In the genomic region with DNA sequence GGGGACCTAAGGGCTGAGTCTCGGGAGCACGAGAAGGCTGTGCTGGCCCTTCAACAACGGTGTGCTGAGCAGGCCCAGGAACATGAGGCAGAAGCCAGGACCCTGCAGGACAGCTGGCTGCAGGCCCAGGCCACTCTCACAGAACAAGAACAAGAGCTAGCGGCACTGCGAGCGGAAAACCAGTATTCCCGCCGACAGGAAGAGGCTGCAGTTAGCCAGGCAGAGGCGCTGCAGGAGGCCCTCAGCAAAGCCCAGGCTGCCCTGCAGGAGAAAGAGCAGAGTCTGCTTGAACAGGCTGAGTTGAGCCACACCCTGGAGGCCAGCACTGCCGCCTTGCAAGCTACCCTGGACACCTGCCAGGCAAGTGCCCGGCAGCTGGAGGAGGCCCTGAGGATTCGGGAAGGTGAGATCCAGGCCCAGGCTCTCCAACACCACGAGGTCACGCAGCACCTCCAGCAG, we compare ENCODE assay signal across 10 mouse cellular contexts. TPM values are rescaled to one million over a fixed set of nuclear protein-coding genes. Genes with fewer than 3 reads are reported as not detected.
DNase-seq lines count a peak whose midpoint lies in the region; ATAC-seq and TF ChIP-seq lines count a peak whose summit lies in the region.
"Had no signal": no experiment of that assay in that cellular context is flagged by ENCODE, and none has a peak within 500 bp of the region (broad histone marks: within the 10 kb centered on the region; RNA-seq: fewer than 3 reads in every experiment).

No protein-coding gene starts in this region.

- peak; percentile 16; the same call in 1 of the 2 replicates for TF ChIP-seq CTCF in gastrocnemius, adult 2 months (IDR thresholded peaks at IDR 0.05)
- TF ChIP-seq CTCF in small intestine, adult 2 months (IDR thresholded peaks at IDR 0.05; ENCODE audit: extremely low read depth, insufficient read length, insufficient replicate concordance, low read depth, low read length), result no peak

- no peaks in the 10 kb centered on the region for H3K9me3 ChIP-seq in kidney, embryonic 14.5 days (ENCODE audit: control insufficient read depth, low read length)
- no peaks in the 10 kb centered on the region for H3K9me3 ChIP-seq in liver, embryonic 15.5 days (replicated peaks)
- H3K9me3 ChIP-seq: neural tube, embryonic 13.5 days had no signal

- ATAC-seq in kidney, embryonic 14.5 days (ENCODE audit: low FRiP score, low TSS enrichment), result no peak
- ATAC-seq in liver, embryonic 15.5 days (ENCODE audit: insufficient read depth), result peak; percentile 37

- WGBS in kidney, embryonic 14.5 days, result 91% methylated on average over 14 of the region's 14 CpGs
- 62% methylated on average over 14 of the region's 14 CpGs for WGBS in liver, embryonic 15.5 days (ENCODE audit: insufficient replicate concordance)
- WGBS in small intestine, adult 2 months, result 25% methylated on average over 14 of the region's 14 CpGs

- H3K4me1 ChIP-seq in kidney, embryonic 14.5 days (ENCODE audit: control insufficient read depth, insufficient read depth, low read length), result no peaks in the 10 kb centered on the region
- peaks cover 83% of the 10 kb centered on the region for H3K4me1 ChIP-seq in liver, embryonic 15.5 days (replicated peaks)
- H3K4me1 ChIP-seq in small intestine, adult 2 months (ENCODE audit: control insufficient read depth, insufficient read depth, insufficient read length, low read length), result peaks cover 9% of the 10 kb centered on the region
- H3K4me1 ChIP-seq: neural tube, embryonic 13.5 days had no signal

- H3K9ac ChIP-seq in kidney, embryonic 14.5 days (ENCODE audit: low read depth, low read length), result no peak overlapping the region
- H3K9ac ChIP-seq in liver, embryonic 15.5 days, result peak overlapping the region; percentile 61
- H3K9ac ChIP-seq: neural tube, embryonic 13.5 days had no signal

- H3K27me3 ChIP-seq in kidney, embryonic 14.5 days (ENCODE audit: control insufficient read depth, insufficient read depth, low read length), result no peaks in the 10 kb centered on the region
- H3K27me3 ChIP-seq in liver, embryonic 15.5 days, result no peaks in the 10 kb centered on the region
- no peaks in the 10 kb centered on the region for H3K27me3 ChIP-seq in small intestine, adult 2 months (ENCODE audit: control insufficient read depth, insufficient read depth, low read length)
- H3K27me3 ChIP-seq: neural tube, embryonic 13.5 days had no signal

- H3K4me2 ChIP-seq in kidney, embryonic 14.5 days (replicated peaks; ENCODE audit: low read depth, low read length), result no peak overlapping the region
- H3K4me2 ChIP-seq in liver, embryonic 15.5 days, result peak overlapping the region; percentile 80
- H3K4me2 ChIP-seq: neural tube, embryonic 13.5 days had no signal

- peaks cover 98% of the 10 kb centered on the region for H3K36me3 ChIP-seq in kidney, embryonic 14.5 days (ENCODE audit: control insufficient read depth, insufficient read depth, low read length)
- H3K36me3 ChIP-seq in liver, embryonic 15.5 days (replicated peaks), result peaks cover 94% of the 10 kb centered on the region
- H3K36me3 ChIP-seq in small intestine, adult 2 months (ENCODE audit: control insufficient read depth, insufficient read depth, low read length), result peaks cover 30% of the 10 kb centered on the region

- DNase-seq in kidney, adult 18-20 months, result peak; percentile 65
- DNase-seq in c-Kit-positive CD71-positive TER-119-positive erythroid progenitor cells, embryonic 14.5 days (ENCODE audit: low spot score), result peak; percentile 52
- peak; percentile 84 for DNase-seq in gastrocnemius, adult 2 months
- DNase-seq in kidney, adult 8-10 months, result peak; percentile 78 to 83
- DNase-seq in thymus, postnatal 10 days (ENCODE audit: low spot score in 2 of 2), result no peak

- intact Hi-C loops in gastrocnemius, adult 2 months (cut with DNase I), result no loop called here

- TF ChIP-seq POLR2A in small intestine, adult 2 months (IDR thresholded peaks at IDR 0.05; ENCODE audit: low read depth, low read length), result no peak

- no peak overlapping the region for H3K4me3 ChIP-seq in kidney, embryonic 14.5 days (ENCODE audit: low read length)
- no peak overlapping the region for H3K4me3 ChIP-seq in gastrocnemius, adult 2 months
- peak overlapping the region; percentile 58 for H3K4me3 ChIP-seq in liver, embryonic 15.5 days (replicated peaks)
- peak overlapping the region; percentile 4; the same call in 1 of the 2 replicates for H3K4me3 ChIP-seq in small intestine, adult 2 months (ENCODE audit: low read depth, low read length)
- H3K4me3 ChIP-seq: neural tube, embryonic 13.5 days had no signal

- no peak overlapping the region for H3K27ac ChIP-seq in kidney, embryonic 14.5 days (ENCODE audit: low read depth, low read length)
- peak overlapping the region; percentile 66 for H3K27ac ChIP-seq in gastrocnemius, adult 2 months
- H3K27ac ChIP-seq in liver, embryonic 15.5 days (replicated peaks), result peak overlapping the region; percentile 91; the same call in 1 of the 2 replicates
- H3K27ac ChIP-seq in small intestine, adult 2 months (ENCODE audit: insufficient read depth, low read depth, low read length), result no peak overlapping the region
- H3K27ac ChIP-seq: neural tube, embryonic 13.5 days had no signal

RNA-seq across cellular contexts. Expression of gene 6430550D23Rik, which starts 15.9 kb away (rescaled TPM):
- polyA plus RNA-seq in kidney, embryonic 14.5 days (2014; fragmentation: Nextera tagmentation; extraction: Ambion mirVana), result 1.2 and 1.7 TPM in 2 replicates
- total RNA-seq in gastrocnemius, adult 2 months (2021), result under 1 TPM; 0.66 to 0.70 TPM
- polyA plus RNA-seq in liver, embryonic 15.5 days (2015; fragmentation: Nextera tagmentation; extraction: Ambion mirVana), result 0.78 and 0.90 TPM in 2 replicates
- 0.38 and 0.87 TPM in 2 replicates for polyA plus RNA-seq in small intestine, adult 2 months (2012; rRNA removed)

RNA-seq across cellular contexts. Expression of gene Ergic3, which starts 16.0 kb away (rescaled TPM):
- 225 and 244 TPM in 2 replicates for polyA plus RNA-seq in kidney, embryonic 14.5 days (2014; fragmentation: Nextera tagmentation; extraction: Ambion mirVana)
- 10 to 100 TPM; 41.3 to 47.4 TPM for total RNA-seq in gastrocnemius, adult 2 months (2021)
- polyA plus RNA-seq in liver, embryonic 15.5 days (2015; fragmentation: Nextera tagmentation; extraction: Ambion mirVana), result 103 and 122 TPM in 2 replicates
- polyA plus RNA-seq in small intestine, adult 2 months (2012; rRNA removed), result 221 and 444 TPM in 2 replicates

RNA-seq across cellular contexts. Expression of gene Cep250, which starts 35.6 kb away (rescaled TPM):
- polyA plus RNA-seq in kidney, embryonic 14.5 days (2014; fragmentation: Nextera tagmentation; extraction: Ambion mirVana), result 14.1 and 24.4 TPM in 2 replicates
- 1 to 10 TPM; 3.8 to 4.6 TPM for total RNA-seq in gastrocnemius, adult 2 months (2021)
- 8.2 and 9.7 TPM in 2 replicates for polyA plus RNA-seq in liver, embryonic 15.5 days (2015; fragmentation: Nextera tagmentation; extraction: Ambion mirVana)
- 4.1 and 8.7 TPM in 2 replicates for polyA plus RNA-seq in small intestine, adult 2 months (2012; rRNA removed)

RNA-seq across cellular contexts. Expression of gene Gdf5, which starts 46.7 kb away (rescaled TPM):
- 0.19 and 0.53 TPM in 2 replicates for polyA plus RNA-seq in kidney, embryonic 14.5 days (2014; fragmentation: Nextera tagmentation; extraction: Ambion mirVana)
- under 1 TPM in 1 of 2 experiments, not detected in 1; 0.08 TPM for total RNA-seq in gastrocnemius, adult 2 months (2021)
- polyA plus RNA-seq in liver, embryonic 15.5 days (2015; fragmentation: Nextera tagmentation; extraction: Ambion mirVana), result not detected in 2 replicates
- polyA plus RNA-seq in small intestine, adult 2 months (2012; rRNA removed), result not detected in 2 replicates

RNA-seq across cellular contexts. Expression of gene Gm15557, which starts 51.4 kb away (rescaled TPM):
- polyA plus RNA-seq in kidney, embryonic 14.5 days (2014; fragmentation: Nextera tagmentation; extraction: Ambion mirVana), result not detected in 2 replicates
- not detected for total RNA-seq in gastrocnemius, adult 2 months (2021)
- polyA plus RNA-seq in liver, embryonic 15.5 days (2015; fragmentation: Nextera tagmentation; extraction: Ambion mirVana), result not detected in 2 replicates
- not detected in 2 replicates for polyA plus RNA-seq in small intestine, adult 2 months (2012; rRNA removed)
- polyA plus RNA-seq: gonadal fat pad, adult 2 months; neural tube, embryonic 13.5 days had no signal

Comparison
In these comparisons a context has a peak if more than half of its experiments do, and no peak if none do; other contexts are left out.
1. DNase-seq: peak in kidney, adult 18-20 months (single experiment), c-Kit-positive CD71-positive TER-119-positive erythroid progenitor cells, embryonic 14.5 days (single experiment), gastrocnemius, adult 2 months (single experiment) and kidney, adult 8-10 months (2 of 2); none in thymus, postnatal 10 days (0 of 2).
2. H3K27ac ChIP-seq: peak in gastrocnemius, adult 2 months (single experiment) and liver, embryonic 15.5 days (single experiment); none in kidney, embryonic 14.5 days (single experiment) and small intestine, adult 2 months (single experiment).
3. H3K4me3 ChIP-seq: peak in liver, embryonic 15.5 days (single experiment) and small intestine, adult 2 months (single experiment); none in kidney, embryonic 14.5 days (single experiment) and gastrocnemius, adult 2 months (single experiment).